Mouse (Mus musculus) left cerebral cortex, postnatal 36 days (tissue): ENCODE results near the gene Tnnt3. TPM values are rescaled to one million over a fixed set of nuclear protein-coding genes. Genes with fewer than 3 reads are reported as not detected.

Experiments
- DNase-seq, 2 experiments: peaks; one replicate each; pipeline ENCODE4 v3.0.0; 2021 to 2022; ENCODE audit warnings: low spot score in 2 of 2, mixed read lengths in 1 of 2
- intact Hi-C: fragments of 180-260 bp; cut with DNase I; formaldehyde crosslinking; loops from one replicate; pipeline ENCODE4 v1.15.1; 2025
- total RNA-seq, 2 experiments: library from RNA; stranded (reverse); gene quantifications; 2 replicates each; pipeline ENCODE4 v1.2.3; 2021

Gene Tnnt3
- total RNA-seq, 2 experiments from 2014 or later = not detected

DNA sequence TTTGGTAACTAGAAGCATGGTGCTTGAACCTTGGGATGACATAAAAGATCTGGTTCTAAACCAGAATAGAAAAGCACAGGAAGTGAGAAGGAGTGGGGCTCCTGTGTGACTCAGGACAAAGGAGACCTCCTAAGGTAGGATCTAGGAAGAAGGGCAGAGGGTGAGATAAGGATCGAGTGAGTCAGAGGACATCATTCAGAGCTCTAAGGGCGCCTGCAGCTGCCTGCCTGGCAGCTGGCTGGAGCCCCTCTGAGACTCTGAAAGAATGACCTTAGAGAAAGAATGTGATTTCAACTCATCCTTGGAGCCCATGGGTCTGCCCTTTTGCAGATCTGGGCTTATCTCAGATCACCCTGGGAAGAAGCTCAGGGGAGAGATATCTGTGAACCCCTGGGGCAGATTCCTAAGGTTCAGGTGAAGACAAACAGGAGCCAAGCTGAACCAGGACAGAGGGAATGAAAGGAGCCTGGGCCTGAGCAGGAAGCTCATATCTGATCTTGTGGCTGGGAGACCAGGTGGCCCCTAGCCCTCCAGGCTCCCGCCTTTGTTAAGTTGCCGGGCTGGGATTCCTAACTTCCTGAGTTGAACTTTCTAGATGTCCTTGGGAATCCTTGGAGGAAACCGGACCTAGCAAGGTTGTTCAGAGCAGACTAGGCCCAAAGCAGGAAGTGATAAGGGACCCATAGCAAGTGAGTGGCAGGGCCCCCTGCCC, 530 bp downstream of the Tnnt3 start:
- no peak for DNase-seq
- intact Hi-C loops = loop anchor here (5.0 kb wide), 1 partner anchor 167 kb away; no protein-coding TSS in a partner anchor

DNA sequence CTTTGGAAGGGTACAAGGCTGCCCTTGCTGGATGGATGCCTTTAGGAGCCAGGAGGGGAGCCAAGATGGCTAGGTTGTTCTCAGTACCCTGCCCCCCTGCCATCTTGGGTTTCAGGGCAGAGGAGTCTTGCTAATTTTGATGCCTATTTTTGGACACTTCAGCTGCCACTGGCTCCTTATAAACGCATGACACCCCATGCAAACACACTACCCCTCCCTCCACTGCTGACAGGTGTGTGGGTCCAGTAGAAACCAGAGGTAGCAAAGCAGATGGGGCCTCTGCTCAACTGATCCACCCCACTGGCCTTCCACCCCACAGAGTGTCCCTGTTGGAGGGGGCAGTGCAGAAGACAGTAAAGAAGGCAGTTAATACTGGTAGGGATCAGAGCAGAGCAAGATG, 1.4 kb downstream of the Tnnt3 start:
- intact Hi-C loops = no loop called here
- DNase-seq = no peak

DNA sequence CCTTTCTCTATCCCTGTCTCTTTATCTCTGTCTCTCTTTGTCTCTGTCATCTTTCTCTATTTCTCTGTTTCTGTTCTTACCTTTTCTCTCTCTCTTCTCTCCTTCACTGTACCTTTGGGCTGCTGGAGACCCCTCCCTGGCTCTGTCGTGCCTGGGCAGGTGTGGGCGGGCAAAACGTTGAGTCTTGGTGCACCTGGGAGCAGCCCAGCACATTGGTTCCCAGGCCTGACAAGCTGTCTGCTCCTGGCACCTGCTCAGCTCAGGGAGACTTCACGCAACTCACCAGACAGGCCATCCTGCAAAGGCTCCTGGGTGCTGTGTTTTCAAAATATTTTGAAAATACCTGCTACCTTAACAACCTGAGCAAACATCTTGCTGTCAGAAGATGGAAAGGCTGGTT, 4.6 kb downstream of the Tnnt3 start:
- intact Hi-C loops = no loop called here
- DNase-seq = no peak

DNA sequence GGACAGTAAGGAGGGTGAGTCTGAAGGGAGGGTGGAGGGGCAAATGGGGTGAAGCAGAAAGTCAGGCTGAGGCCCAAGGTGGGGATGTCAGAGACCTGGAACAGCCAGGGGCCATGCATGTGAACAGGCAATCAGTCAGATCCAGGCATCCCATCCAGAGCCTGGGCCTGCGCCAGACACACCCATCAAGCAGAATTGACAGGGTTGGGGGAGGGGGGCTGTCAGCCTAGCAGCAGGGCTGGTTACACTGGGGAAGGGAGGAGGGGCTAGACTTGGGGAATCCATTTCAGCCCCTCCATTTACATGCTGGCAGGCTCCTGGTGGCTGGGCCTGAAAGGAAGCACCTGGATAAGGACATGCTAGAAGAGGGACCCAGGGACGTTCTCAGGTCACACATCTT, 7.3 kb downstream of the Tnnt3 start:
- DNase-seq = no peak
- intact Hi-C loops = no loop called here

DNA sequence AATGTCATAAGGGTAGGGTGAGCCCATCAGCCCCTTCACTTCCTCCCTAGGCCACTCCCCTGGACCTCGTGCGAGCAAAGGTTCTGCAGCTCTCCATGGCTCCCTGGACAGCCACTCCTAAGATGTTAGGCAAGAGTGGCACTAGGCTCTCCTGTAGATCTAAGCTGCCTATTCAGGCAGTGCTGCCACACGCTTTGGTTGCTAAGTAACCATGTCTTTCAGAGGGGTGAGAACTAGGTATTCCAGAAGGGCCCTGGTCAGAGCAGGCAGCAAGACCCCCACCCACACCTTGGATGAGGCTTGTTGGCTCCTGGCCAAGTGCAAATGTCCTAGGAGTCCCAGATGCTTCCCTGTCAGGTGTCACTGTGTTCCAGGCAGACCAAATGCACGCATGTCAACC, 7.9 kb downstream of the Tnnt3 start:
- intact Hi-C loops = no loop called here
- DNase-seq = no peak

DNA sequence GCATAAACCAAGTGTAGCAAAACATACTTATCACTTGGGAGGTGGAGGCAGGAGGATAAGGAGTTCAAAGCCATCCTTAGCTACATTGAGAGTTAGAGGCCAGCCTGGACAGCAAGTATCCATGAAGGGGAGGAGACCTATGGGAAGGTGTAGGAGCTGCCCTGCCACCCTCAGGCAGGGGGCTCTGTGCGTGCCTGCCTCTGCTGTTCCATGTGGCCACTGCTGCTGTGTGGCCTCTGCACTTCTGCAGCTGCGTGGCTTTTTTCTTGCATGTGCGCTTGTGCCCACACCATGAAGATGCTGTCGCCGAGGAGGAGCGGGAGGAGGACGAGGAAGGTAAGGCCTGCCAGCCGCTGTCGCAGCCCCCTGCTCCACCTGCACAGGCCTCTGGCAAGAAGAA, 8.8 kb downstream of the Tnnt3 start:
- intact Hi-C loops = no loop called here

DNA sequence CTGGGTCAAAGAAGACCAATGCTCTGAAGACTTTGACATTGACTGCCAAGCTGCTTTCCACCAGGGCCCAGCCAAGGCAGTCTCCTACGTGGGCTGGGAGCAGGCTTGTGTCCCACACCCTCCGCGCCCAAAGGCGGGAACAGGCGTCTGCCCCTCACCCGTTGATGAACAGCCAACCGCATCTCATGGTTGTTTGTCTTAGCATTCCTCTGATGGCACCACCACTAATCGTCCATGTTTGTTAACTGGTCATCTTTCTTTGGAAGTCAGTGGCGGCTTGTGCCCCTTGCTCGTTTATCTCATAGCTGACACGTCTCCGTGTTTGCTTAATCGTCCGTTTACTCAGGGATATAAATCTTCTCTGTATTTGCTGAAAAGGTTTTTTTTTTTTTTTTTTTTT, 10.9 kb downstream of the Tnnt3 start:
- DNase-seq = no peak
- intact Hi-C loops = no loop called here

More for the DNA sequence above, 8.8 kb downstream of the Tnnt3 start:
- no peak for DNase-seq

DNA sequence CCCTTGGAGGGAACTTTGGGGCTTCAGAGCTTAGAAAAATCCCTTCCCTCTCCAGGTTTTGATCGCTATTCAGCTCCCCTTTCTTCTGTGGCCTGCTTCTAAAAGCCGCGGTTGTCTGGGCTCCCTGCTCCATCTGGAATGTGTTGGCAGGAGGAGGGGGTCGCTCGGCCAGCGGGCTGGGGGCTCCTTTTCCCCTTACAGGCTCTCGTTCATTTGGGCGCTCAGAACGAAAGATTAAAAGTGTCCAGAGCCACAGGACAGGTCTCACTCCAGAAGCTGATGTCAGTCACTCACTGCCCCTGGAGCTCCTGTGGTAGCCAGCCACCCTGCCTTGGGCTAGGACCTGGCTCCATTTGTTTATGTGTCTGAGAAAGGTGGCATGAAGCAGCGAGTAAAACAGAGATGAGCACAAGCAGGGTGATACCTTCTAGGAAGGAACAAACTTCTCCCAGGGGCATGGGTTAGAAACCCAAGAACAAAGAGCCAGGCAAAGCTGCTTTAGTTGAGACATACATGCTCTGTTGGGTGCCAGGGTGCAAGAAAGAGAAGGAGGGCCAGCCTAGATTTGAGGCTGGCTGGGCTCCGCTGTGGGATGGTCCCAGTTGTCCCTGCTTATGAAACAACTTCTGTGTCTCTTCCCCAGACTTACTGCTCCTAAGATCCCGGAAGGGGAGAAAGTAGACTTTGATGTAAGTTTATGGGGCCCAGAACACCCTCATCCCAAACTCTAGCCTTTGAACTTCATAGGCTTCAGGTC, 11.6 kb downstream of the Tnnt3 start:
- intact Hi-C loops = no loop called here
- DNase-seq = no peak

DNA sequence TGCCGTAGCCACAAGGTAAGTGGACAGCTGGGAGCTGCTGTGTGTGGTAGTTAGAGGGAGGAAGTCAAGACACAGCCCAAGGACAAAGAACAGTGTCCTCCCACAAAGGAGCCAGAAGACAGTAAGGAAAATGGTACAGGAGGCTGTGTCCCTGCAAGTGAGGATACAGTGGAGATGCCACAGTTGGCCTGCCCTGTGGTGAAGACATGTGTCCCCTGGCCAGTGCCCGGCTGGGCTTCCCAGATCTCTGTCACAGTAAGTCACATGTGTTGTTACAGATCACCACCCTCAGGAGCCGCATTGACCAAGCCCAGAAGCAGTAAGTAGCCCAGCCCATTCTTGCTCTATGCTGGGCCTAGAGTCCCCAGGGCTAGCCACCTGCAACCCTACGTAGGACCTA, 15.4 kb downstream of the Tnnt3 start:
- intact Hi-C loops = no loop called here
- no peak for DNase-seq

DNA sequence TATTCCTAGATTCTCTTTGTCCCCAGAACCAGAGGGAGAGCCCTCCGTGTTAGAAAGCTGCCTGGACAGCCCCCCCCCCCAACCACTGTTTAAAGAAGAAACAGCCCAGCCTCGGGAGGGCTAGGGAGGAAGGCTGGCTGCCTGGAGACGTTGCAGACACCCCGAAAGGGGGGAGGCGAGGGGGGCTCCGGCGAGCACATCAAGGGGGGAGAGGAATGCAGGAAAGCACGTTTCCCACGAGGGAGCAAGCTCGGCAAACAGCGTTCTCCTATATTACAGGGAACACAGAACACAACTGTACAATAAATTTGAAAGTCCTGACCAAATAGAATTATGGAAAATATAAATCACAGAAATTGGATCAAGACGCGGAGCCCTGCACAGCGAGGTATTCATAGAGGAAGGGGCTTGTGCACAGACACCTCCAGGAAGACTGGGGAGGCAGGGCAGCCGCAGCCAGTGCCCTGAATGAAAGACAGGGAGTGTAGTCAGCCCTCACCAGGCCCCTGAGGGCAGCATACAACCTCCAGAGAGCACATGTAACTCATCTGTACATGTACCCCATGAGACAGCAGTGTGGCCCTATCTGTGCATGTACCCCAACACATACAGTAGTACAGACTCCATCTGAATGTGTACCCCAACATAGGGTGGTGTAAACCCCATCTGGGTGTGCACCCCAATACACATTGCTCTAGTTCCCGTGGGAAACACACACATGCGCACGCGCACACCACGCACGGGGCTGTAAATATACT, 17.8 kb downstream of the Tnnt3 start:
- intact Hi-C loops = no loop called here
- DNase-seq = no peak

DNA sequence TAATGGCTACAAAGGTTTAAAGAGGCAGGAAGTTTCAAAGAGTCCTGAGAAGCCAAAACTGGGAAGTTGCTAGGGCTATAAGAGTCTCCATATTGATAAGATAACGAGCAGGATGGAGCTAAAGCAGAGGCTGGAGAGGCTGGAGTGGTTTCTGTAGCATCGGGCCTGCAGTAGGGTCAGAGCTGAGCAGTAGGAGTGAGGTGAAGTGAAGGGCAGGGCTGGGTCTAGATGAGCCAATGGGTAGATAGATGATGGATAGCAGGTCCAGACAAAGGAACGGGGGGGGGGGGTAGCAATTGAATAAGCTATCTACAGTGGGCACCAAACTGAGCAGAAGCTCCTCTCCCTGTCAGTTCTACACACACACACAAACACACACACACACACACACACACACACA, 18.9 kb downstream of the Tnnt3 start:
- intact Hi-C loops = no loop called here
- DNase-seq = no peak

DNA sequence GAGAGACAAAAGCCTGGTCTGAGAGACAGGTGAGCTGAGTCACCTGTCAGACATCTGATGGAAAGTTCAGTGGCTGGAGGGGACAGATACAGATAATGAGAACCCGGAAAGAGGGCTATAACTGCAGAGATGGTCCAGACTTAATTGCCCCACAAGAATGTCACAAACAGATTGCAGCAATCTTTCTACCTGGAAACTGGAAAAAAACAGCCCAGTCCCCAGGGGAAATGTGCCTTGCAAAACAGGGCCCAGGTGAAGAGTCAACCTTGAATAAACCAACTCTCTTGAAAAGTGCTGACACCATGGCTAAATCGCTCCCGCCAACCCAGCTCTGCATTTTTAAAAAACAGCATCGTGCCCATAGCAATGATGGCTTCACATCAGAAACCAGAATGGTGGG, 21.7 kb downstream of the Tnnt3 start:
- intact Hi-C loops = no loop called here
- no peak for DNase-seq

DNA sequence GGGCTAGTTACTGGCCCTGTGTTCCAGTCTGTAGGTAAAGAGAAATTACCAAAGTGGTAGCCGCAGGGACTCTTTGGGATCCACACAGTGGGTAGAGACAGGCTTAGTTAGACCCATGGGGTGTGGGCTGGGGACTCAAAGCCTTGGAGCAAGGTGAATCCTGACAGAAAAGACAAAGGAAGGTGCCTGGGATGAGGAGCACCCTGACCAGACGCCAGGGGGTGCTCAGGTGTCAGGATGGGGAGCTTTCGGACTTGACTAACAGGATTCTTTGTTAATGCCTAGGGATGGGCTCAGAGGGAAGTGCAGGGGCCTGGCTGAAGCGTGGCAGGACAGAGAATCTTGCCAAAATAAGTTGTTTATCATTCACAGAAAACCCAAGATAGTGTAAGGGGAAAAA, 23.7 kb downstream of the Tnnt3 start:
- no peak for DNase-seq
- intact Hi-C loops = no loop called here

DNA sequence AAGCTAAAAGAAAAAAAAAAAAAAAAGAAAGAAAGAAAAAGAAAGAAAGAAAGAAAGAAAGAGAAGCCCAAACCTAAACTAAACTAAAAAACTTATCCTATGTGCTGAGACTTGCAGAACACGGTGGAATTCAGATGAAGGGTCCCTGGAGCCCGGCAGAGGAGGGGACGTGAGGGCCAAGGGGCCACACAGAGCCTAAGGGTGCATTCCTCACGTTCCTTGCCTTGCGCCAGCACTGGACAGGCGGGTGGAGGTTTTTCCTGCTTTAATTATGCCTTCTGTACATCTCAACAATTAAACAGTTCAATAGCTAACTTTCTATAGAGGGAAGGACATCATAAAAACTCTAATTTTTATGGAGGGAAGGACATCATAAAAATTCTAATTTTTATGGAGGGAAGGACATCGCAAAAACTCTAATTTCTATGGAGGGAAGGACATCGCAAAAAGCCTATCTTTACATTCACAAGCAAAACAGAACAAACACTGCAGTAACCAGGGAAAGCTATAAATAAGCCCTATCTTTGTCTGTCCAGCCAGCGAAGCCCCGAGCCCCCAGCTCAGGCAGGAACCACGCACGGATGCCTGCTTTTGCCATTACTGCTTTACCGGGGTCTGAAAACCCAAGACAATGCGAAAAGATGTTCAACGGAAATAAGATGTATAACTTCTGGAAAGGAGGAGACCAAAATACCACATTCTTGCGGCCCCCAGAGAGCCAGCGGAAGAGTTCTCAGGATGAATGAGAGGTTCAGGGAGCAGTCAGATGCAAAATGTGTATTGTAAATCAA, 24.8 kb downstream of the Tnnt3 start:
- no peak for DNase-seq
- intact Hi-C loops = no loop called here

DNA sequence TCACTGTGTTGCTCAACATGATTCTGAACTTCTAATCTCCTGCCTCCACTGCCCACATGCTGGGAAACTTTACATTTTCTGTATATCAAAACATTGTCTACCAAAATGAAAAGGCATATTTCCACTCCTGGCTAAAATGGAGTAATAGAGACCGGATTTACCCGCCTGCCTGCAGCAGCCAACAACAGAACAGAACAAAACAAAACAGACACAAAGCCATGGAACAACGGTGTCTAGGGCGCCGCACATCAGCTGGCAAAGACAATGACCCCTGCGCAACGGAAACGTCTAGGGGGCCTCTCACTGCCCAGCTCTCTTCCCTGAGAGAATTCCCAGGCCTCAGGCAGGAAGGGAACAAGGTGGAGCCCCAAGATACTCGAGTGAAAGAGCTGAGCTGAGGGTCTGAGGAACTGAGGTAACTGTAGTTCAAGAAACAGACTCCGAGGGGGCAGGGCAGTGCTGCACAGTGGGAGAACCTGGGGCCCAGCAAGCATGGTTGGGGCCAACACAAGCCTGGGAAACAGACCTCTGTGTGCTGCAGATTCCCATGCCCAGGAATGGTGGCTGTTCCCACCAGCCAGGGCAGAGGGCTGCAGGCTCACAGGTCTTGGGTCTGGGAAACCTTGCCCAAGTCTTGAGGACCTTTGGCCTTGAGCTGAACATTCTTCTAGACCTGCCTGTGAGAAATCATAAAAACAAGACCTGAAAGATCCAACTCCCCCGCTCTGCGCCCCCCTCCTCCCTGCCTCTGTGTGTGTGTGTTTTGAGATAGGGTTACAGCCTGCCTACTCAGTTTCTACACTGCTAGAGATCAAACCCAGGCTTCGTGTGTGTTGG, 26.9 kb downstream of the Tnnt3 start:
- intact Hi-C loops = no loop called here
- DNase-seq = no peak

DNA sequence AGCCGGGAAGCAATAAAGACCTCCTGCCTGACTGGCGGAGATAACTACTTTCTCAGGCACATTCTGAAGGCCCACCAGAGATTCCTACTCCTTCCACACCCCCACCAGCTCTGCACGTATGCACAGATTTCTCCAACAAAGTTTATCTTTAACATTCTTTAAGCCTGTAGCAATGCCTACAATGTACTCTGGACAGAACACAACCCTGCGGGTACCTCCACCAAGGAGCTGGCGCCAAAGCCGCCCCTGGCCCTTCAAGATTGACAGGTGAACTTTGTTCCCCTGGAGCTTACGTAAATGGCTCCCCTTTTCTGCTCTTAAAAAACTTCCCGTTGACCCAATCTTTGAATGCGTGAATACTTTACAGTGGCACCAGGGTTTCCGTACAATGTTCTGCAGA, 30.7 kb downstream of the Tnnt3 start:
- intact Hi-C loops = no loop called here
- DNase-seq = no peak

DNA sequence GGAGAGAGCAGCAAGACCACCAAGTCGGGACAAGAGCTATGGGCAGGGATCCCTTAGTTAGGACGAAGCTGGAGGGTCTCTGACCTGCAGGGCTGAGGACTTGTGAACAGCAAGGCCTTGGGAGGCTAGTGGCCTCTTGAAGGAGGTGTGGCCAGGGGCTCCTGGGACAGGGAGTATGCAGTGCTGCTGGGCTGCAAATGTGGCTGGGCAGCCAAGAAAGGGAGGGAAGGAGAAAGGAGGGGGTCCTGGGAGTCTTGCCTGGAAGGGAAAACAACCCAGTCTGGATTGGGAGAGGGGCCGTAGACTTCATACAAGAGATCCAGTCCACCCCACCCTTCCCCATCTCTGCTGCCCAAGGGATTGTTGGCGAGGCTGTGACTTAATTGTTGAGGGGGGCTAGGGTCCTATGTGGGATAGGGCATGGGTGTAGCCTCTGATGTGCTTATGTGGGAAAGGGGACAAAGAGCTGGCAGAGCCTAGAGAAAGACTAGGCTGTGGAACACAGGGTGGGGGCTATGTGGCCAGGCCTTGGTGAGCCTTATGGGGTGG, 33.4 kb downstream of the Tnnt3 start:
- intact Hi-C loops = loop anchor here (5.0 kb wide), 1 partner anchor 140 kb away; no protein-coding TSS in a partner anchor
- DNase-seq = no peak

DNA sequence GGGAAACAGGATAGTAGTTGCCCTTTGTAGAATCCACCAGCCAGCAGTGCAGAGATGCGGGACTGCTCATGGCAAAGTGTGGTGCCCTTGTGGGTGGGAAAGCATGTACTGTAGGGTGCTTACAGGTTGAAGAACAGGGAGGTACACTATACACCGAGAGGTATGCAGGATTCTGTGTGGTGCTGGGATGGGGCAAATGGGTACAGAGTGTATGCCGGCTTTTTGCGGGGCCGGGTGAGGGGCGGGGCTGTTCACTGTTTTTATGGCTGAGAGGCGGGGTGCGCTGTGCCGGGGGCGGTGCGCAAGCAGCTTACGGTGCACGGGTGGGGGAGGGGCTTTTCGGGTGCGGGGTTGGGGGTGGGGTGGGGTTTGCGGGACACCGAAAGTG, 34.0 kb downstream of the Tnnt3 start, which contains the start of gene Mrpl23:
Gene Mrpl23, plus strand, starts transcription at position 16 of the 388 bp plus-strand sequence.
- intact Hi-C loops = loop anchor here (5.0 kb wide), 1 partner anchor 140 kb away; no protein-coding TSS in a partner anchor
- peak in 1 of 2 experiments; percentile 11 for DNase-seq
